Mouse (Mus musculus): ENCODE measurements around the gene Syngr4.
A peak's percentile ranks its signal among the peaks of the same experiment; 100 is the strongest.
"Not testable (repeated sequence)": the region's sequence is repeated elsewhere in the genome, so short reads cannot be mapped to it uniquely, and the experiment has no call there.

Gene Syngr4

DNA sequence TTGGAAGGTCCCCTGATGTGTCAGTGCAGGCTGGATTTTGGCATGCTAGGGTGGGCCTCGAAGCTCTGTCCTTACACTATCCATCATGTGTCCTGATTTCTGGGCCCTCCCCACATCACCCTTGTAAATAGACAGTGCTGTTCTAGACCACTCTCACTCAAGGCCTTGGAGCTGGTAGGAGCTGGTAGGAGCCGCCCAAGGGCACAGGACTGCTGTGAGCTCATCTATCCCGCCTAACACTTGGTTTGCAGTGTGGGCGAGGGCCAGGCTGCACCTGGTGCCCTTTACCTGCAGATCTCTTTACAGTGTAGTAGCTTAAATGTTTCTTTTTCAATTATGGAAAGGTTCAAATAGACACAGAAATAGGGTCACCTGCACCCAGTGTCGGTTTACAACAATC is 18.5 kb upstream of the Syngr4 start:
- DNase-seq: no peak

DNA sequence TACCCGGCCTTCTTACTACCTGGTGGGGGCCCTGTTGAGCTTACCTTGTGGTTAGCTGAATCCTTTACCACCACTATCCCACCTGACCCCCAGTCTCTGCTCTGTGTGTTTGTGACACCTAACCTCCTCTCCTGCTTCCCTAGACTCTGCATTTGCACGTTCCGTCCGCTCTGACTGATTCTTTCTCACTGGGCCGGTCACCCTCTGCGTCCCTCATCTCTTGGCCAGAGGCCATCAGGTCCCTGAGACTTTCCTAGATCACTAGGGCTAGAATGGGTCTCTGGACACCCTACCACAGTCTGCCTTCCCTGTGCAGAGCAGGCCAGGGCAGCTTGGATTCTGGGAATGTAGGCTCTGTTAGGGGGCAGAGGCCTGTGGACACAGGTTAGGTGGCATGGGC is 17.6 kb upstream of the Syngr4 start:
- no peak for DNase-seq

DNA sequence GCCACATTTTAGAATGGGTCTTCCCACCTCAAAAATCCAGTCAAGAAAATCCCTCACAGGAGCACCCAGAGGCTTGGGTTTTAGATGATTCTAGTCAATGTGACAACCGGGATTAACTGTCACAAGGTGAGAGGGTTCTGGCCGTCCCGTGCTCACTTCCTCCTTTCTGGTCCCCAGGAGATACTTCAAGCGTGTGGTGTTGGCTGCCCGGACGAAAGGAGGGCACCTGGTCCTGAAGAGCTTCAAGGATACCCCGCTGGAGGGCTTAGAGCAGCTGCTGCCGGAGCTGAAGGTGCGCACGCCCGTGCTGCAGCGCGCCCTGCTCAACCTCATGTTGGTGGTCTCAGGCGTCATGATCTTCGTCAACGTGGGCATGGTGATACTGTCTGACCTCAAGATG is 12.6 kb upstream of the Syngr4 start:
- no peak for DNase-seq

DNA sequence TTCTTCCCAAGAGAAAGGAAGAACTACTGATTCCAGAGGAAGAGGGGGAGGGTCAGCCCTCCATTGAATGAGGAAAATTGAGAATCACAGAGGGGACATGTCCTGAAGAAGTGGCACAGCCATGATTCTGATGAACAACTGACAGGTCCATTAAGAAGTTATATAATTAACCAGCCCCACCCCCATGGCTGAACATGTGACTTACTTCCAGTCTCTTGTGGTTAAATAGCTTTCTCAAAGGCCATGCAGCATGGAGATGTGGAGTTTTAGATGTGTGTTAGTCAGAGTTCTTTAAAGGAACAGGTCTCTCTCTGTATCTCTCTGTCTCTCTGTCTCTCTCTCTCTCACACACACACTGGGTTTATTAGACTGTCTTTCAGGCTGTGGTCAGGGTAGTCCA is 11.9 kb upstream of the Syngr4 start:
- no peak for DNase-seq

DNA sequence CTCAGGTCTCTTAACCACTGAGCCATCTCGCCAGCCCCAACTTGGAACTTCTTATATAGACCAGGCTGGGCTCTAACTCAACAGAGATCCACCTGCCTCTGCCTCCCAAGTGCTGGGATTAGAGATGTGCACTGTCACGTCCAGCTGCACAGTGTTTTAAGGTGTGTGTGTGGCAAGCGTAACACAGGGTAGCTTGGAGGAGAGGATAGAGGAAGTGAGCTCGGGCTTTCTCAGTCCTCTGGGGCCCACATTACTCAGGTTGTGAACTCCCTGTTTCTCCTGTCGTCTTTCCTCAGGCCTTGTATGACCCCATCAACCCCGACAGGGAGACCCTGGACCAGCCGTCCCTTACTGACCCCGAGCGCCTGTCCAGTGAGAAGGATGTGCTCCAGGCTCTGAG is 10.1 kb upstream of the Syngr4 start:
- no peak for DNase-seq

DNA sequence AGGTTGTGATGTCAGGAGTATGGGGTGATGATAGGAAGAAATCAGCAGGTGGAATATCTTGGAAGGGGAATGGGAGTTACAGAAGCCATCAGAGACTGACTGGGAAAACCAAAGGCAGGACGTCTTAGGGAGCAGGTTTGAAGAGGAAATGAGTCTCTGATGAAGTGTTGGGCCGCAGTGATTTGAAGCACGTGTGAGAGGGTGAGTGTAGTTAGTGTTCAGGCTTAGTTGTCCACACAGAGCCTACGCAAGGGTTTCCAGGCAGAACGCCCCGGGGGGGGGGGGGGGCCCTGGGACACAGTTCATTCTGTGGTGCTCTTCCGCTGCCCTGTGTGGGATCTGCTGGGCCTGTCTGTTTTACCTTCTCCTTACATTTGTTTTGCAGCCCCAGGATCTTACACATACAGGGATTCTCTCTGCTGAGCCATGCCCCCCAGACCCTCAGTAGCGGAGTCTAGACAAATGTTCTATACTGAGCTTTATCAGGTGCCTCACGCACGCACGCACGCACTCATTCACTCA is 6.0 kb upstream of the Syngr4 start:
- DNase-seq: no peak

DNA sequence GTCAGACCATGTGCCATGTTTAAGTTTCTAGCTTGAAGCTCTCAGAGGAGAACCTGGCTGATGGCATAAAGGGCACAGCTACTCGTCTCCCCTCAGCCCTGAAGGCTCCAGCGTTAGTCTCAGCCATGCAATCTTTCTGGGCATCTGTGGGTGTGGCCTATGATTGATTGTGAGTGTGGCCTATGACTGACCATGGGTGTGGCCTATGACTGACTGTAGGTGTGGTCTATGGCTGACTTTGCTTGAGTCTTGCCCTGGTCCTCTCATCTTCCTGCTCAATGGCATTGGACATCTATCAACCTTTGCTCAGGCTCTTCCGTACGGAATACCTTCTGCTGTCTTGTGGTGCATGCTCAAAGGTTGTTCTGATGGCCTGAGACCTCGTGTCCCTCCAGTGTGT is 5.0 kb upstream of the Syngr4 start:
- DNase-seq: no peak

DNA sequence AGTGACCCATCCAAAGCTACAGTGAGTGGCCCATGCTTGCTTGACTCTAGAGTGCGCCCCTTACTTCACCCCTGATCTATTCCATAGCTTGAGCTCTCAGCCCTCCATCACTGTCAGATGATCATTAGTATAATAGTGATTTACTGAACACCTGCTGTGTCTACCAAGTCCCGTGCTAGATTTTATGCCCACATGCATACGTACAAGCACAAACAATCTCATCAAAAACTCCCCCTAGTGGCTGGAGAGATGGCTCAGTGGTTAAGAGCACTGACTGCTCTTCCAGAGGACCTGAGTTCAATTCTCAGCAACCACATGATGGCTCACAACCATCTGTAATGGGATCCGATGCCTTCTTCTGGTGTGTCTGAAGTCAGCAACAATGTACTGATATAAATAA is 1.6 kb upstream of the Syngr4 start:
- not testable (repeated sequence) for DNase-seq

DNA sequence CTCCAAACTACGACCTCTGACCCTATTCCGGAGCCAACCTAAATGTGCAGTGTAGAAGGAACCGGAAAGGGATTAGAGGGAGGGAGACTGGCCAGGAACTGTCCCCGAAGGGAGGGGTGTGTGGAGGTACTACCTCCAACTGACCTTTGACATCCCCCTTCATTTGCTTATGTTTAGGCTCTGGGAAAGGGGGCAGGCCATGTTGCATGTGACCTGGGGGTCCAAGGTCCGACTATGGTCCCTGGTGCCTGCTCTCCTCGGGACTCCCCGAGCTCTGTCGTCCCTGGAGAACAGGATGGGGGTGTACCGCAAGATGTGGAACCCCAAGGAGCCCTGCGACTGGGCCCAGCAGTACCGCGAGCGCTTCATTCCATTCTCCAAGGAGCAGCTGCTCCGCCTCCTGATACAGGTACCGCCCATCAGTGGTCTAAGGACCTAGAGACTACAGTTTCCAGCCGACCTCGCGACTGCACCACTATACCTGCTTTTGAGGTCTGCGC is 794 bp upstream of the Syngr4 start:
- peak; percentile 66 for DNase-seq

DNA sequence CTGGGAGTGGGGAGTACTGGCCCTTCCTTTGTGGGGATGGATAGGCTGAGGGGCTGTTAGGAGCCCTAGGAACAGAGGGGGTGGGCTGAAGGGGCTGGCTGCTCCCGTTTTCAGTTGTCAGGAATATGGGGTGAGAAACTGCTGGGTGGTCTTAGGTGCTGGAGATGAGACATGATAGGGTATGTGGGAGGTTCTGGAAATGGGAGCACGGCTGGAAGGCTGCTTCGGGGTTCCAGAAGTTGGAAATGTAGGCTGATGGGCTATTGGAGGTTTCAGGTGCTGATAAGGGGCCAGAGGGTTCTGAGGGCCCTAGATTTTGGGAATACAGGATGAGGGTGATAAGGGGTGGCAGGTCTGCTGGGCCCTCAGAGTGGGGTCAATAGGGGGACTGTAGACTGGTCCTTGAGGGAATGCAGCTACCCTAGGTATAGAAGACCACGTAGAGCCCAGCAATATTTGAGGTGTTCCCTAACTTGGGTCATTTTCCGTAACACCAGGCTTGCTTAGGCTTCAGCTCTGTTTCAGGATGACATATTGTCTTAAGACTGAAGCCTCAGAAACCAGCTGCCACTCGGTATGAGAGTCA is 490 bp downstream of the Syngr4 start:
- DNase-seq: no peak

DNA sequence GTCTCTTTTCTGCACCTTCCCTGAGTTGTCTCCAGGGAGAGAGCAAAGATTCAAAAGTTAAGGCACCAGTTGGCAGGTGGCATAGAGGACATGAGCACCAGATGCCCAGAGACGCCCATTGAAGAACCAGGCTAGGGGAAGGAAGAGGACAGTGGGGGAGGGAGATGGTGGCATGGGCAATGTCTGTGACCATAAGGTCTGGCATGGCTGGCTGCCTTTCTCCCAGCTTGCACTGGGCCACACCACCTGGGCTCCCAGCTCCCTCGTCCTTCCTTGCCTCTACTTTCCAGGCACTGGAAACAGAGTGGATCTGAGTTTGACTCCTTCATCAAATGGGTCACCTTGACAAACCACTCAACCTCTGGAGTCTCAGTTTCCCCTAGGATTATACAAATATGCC is 3.9 kb downstream of the Syngr4 start:
- no peak for DNase-seq

DNA sequence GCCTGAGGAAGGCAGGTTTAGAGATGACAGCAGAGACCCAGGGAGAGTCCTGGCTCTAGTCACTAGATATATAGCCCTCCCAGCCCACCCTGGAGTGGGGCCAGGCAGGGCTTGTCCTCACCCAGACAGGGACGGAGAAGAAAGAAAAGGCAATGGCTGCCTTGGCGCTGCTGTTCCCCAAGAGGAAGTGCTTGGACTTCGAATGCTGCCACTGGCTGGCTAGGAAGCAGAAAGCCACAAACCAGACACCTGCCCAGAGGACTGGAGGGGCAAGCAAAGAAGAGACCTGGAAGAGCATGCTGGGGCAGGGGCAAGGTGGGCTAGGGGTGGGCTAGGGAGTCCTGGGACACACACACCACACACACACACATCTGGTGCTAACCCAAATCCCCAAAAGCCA is 9.3 kb downstream of the Syngr4 start:
- no peak for DNase-seq

DNA sequence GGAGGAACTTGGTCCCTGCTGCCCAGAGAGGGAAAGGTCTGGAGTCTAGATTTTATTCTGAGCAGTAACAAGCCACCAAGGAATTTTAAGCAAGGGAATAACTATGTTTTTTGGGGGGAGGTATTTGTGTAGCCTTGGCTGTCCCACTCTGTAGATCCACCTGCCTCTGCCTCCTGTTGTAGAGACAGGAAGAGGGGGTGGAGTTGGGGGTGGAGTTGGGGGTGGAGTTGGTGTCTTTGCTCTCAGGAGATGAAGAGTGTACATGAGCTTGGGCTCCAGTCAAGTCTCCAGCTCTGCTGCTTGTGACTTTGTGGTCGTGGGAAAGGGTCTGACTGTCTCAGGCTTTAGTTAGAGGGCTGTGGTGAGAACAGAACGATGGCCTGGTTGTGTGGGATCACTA is 15.5 kb downstream of the Syngr4 start:
- no peak for DNase-seq

DNA sequence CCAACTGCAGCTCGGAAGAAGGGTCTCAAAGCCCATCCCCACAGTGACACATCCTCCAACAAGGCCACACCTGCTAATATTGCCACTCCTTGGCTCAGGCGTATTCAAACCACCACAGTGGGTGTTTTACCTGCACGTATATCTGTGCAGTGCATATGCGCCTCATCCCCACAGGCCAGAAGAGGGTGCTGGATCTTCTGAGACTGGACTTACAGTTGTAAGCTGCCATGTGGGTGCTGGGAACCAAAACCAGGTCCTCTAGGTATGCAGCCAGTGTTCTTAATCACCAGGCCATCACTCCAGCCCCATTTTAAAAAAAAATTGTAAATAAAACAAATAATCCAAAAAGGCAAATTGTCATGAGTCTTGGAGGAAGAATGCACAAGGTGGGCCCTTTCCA is 16.0 kb downstream of the Syngr4 start:
- DNase-seq: no peak

DNA sequence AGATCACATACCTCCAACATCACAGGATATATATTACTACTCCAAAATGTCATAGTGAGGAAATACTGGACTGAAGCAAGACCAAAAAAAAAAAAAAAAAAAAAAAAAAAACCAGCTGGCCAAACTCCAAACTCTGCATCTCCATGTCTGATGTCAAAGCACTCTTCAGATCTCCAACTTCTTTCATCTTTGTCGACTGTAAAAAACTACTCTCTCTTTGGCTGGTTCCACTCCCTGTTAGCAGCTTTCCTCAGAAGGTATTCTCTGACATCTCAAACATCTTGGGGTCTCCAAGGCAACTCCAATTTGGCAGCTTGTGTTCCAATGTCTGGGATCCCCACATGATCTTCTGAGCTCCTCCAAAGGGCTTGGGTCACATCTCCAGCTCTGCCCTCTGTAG is 18.2 kb downstream of the Syngr4 start, which contains the start of gene Grin2d:
Gene Grin2d, minus strand, starts transcription at position 101 of the 400 bp plus-strand sequence.
- not testable (repeated sequence) for DNase-seq

DNA sequence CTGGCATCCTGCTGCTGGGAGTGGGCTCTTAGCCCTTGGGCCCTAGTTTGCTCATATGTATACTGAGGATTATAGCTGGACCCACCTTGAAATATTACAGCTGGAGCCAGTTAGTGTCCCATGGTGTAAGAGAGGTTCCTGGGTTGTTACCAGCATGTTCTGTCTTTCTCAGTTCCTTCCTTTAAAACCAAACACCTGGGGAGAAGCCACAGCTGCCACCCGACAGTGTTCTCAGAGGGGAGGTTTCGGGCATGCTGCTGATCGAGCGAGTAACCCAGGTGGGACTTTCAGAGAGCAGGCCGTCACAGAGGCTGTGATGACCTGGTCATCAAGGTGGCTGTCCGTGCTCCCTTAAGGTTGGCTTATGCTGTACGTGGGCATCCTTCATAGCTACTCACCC is 19.6 kb downstream of the Syngr4 start:
- DNase-seq: no peak

DNA sequence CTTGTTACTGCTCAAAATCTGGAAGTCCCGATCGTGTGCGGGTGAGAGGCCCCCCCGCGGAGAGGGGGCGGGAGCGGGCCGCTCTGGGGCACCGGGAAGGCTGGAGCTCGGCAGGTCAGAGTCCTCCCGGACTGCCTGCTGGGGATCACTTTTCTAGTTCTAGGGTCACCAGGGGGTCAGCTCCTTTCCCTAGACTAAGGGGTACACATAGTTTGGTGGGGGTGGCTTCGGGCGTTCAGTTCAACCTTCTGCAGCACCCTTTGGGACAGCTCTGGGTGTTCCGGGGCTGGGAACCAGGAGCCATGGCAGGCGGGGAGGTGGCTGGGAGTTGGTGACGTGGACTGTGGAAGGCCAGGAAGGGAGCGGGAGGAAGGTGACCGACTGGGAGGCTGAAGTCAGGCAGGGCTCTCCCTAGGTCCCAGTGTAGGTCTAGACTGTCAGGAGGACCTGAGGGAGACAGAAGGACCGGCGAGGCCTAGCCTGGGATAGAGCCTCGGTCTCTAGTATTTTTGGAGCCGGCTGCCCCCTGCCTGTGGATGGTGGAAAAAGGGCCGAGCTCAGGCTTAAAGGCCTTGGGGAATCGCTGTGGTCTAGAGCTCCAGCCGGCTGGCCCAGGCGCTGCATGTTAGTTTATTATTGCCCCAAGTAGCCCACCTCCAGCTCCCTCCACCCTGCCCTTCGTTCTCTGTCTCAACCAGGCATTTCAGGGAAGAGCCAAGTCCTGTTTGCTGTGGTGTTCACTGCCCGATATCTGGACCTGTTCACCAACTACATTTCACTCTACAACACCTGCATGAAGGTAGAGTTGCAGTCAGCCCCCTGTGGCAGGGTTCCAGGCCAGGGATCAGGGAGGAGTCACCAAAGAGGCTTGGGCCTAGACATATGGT is 23.2 kb downstream of the Syngr4 start:
- DNase-seq: no peak

DNA sequence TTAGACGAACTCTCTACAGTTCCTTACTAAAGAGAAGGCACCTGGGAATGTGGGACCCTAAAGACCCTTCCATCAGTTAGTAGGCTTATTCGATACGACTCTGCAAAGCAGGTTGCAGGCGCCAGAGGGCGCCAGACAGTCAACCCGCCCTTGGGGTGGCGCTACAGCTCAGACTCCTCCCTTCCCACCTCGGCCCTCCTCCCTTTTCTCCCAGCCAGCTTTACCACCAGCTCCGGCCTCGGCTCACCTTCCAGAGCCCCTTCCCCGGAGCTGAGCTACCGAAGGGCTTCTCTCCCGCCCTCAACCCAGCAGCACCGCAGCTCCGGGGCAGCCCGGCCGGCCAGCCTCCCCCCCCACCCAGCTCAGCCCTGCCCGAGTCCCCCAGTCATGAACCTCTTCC is 23.9 kb downstream of the Syngr4 start, which contains the start of gene Kdelr1:
Gene Kdelr1, plus strand, starts transcription at position 149 of the 400 bp plus-strand sequence.
- DNase-seq: peak; percentile 88

DNA sequence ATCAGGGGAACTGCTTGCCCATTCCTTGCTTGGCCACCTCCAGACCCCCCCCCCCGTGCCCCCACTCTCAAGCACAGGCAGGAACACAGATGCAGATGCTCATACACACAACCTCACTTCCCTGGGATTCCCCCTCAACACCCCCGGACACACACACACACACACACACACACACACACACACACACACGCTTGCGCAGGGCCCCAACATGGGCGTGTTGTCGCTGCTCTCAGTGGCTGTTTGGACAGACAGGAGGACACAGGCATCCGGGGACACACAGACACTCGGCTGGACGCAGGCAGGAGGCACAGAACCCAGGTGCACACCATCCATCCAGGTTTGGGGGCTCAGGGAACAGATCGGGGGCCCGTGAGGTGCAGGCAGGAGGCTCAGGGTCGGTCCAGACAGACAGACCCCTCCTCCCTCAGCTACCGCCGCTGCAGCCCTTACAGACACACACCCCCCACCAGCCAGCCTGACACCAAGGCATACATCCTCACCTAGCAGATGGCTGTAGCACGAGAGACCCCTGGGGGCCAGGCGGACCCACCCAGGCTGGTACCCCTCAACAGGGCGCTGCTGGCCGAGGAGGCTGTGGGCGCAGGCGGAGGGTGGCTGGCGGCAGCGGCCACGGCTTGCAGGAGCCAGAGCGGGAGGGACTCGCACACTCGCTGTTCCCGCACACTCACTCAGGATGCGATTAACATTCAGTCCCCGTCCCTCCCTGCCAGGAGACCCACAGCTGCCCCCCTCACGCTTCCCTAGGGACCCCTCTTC is 26.0 kb downstream of the Syngr4 start:
- no peak for DNase-seq

DNA sequence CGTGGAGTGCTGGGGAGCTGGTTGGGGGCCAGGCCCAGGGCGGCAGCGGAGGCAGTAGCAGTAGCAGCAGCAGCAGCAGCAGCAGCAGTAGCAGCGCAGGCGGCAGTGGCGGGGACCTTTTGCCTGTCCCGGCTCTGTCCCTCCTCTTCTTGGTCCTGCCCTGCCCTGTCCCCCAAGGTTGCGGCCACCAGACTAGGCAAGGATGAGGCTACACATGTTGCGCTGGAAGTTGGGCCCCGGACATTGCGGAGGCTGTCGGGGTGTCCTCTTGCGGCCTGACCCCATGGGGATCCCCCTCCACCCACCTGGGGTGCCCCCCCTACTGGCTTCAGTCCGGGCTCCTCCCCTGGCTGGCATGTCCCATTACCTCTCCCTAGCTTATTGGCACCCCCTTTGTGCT is 26.7 kb downstream of the Syngr4 start:
- DNase-seq: no peak

DNA sequence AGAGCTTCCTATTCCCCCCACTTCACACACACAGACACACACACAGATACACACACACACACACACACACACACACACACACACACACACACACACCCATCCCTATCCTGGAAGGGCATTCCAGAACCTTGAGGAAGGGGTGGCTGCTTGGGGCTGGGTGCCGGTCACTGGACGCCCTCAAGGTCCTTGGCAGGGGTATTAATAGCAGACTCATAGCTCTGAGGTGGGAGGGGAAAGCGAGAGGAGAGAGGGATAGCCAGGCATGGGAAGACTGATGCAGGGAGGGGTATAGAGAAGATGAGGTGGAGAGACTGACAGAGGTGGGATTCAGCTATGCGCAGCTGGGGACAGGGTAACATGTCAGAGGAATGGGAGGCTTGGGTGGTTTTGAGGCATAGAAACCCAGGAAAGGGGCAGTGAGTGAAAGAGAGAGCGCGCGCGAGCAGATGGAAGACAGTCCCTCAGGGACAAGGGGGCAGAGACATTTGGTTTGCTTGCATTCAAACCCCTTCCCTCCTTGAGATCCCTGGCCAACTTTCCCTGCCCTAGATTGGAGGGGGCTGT is 27.3 kb downstream of the Syngr4 start:
- DNase-seq: no peak

DNA sequence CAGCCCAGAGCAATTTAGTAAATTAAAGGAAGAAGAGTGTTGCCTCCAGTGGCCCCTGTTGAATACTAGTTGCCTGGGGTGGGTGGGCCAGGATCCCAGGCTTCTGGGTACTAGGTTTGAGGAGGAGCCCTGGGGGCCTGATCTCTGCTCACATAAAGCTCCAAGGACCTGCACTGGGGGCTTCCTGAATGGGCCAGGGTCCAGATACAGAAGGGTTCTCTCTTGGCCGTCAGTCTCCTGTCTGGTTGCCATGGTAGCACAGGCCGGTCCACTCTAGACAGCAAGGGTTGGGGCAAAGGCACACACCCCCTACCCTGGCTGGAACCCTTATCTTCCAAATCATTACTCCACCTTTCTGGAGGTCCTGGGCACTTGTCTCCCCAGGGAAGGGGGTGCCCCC is 28.6 kb downstream of the Syngr4 start:
- no peak for DNase-seq

All from layer of hippocampus, adult 9-11 months (tissue).